Mouse (Mus musculus): ENCODE measurements at regions not wholly inside any gene's neighbourhood (a gene's known extent, or its start where the extent isn't known, plus 50 kb on each side); places are given as distances from the start of the nearest gene placed in this dataset.

- TF ChIP-seq CTCF (IDR thresholded peaks at IDR 0.05) (no peak), POLR2A (IDR thresholded peaks at IDR 0.05; ENCODE audit: insufficient read depth, low read depth, low read length) (no peak)
These were observed 831.9 kb upstream of the Tenm2 start for GRCm38 (mm10) chr11:38067682-38068081.

Data from heart, adult 2 months (tissue).